Mouse (Mus musculus) lung, adult 2 months (tissue): Measurements from ENCODE around the gene Gm9833. TPM values are rescaled to one million over a fixed set of nuclear protein-coding genes. Genes with fewer than 3 reads are reported as not detected.

Source experiments
- DNase-seq: peaks from one replicate; pipeline ENCODE4 v3.0.0; 2022
- H3K4me1 ChIP-seq: fragments of 200-500 bp; 2 replicates; pipeline ENCODE4 v1.6.1; 2011; ENCODE audit warnings: low read length; ENCODE audit not compliant: control insufficient read depth, insufficient read depth
- H3K4me3 ChIP-seq: fragments of 200-500 bp; replicated peaks from 2 replicates; pipeline ENCODE3; 2011; ENCODE audit warnings: low read depth, mild to moderate bottlenecking, control low read depth, low read length; ENCODE audit errors: extremely low read depth
- CTCF ChIP-seq: fragments of 200-500 bp; IDR thresholded peaks from 2 replicates; pipeline ENCODE4 v1.5.1; 2011; ENCODE audit warnings: mild to moderate bottlenecking, low read length, control low read depth; ENCODE audit not compliant: insufficient read depth
- POLR2A ChIP-seq: fragments of 200-500 bp; IDR thresholded peaks from 2 replicates; pipeline ENCODE4 v1.6.1; 2011; ENCODE audit warnings: low read depth, mild to moderate bottlenecking, control low read depth, low read length, borderline replicate concordance; ENCODE audit errors: extremely low read depth
- WGBS: fragments of 180-500 bp; shearing (Covaris S2); methylation state at CpG from one replicate; pipeline ENCODE4 v1.1.7; 2018; 5-methylcytosine and 5-hydroxymethylcytosine counted together
- polyA plus RNA-seq: library from polyadenylated mRNA; depleted of rRNA; stranded (reverse); fragments of >200 nt; gene quantifications from 2 replicates; pipeline ENCODE4 v1.2.3, GENCODE M21; 2012

Gm9833 gene
- polyA plus RNA-seq, 1 experiment, result 0.22 TPM

DNA sequence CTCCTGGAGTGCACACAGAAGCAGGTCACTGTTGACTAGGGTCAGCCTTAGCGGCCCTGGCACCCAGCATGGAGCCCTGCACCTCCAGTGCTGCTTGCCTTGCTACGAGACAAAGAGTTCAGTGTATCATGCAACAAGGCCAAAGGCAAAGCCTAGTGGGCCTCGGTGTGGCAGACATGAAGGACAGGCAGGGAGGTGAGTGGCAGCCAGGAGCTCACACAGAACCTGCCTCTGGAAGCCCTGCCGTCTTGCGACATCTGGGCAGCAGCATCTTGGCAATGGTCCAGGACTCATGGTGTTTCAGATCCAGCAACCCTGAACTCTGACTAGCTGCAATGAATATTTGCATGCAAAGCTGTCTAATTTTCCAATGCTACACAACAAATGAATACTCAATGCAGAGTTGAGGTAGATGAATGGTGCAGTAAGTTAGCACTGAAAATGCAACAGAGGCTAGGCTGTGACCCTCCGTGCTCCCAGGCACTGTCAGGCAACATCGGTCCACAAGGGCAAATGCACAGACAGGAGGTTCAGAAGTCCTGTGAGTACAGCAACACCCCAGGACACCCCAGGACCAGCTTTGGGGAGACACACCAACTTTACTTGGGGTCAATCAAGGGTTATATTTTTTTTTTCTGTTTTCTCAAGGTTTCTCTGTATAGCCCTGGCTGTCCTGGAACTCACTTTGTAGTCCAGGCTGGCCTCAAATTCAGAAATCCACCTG lies 2.4 kb upstream of the Gm9833 start:
- no peak overlapping the region for H3K4me3 ChIP-seq
- H3K4me1 ChIP-seq, result no peaks in the 10 kb centered on the region; the same call in 1 of the 2 replicates
- TF ChIP-seq CTCF (no peak), POLR2A (no peak)
- WGBS, result 70% methylated on average over 7 of the region's 7 CpGs
- no peak for DNase-seq

DNA sequence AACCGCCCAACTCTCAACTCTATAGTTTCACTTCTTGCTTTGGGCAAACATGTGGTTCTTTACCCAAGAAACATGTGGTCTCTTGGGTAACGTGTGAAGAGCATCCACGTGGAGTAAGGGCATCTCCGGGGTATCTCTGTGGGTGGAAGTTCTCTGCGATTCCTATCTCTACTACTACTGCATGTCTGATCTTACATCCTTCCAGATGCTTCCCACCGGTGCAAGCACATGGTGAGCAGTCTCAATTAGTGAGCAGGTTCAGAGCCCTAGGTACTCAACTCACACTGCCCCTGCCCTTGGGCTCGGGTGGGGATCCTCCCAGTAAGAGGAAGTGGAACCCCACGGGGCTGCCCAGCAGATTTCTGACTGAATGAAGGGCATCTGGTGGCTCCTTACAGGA lies 399 bp upstream of the Gm9833 start:
- 83% methylated on average over 8 of the region's 8 CpGs for WGBS
- Histone ChIP-seq H3K4me1 (peaks cover 4% of the 10 kb centered on the region), H3K4me3 (no peak overlapping the region)
- TF ChIP-seq CTCF, result no peak
- no peak for TF ChIP-seq POLR2A
- DNase-seq, result no peak

DNA sequence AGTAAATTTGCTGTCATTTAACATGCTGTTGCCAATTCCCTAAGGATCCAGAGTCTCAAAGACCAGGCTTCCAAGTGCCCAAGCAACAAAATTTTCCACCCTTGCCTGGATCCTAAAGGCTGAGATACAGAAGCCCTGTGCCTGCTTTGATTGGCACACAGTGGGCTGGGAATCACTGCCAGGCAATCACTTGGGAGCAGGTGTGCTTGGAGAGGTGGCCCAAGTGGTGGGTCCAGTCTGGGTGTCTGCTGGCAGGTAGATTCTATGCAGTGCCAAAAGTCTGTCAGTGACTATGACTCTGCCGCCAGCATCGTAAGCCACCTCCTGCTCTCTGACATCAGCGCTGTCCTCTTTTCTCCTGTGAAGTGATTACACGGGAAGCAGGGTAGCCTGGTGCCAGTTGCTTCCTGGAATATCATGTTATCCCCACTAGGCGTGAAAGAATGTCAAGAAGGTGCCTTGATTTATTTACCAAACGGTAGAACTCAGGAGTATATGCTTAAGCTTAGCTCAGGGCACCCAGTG lies 3.8 kb downstream of the Gm9833 start:
- no peak for TF ChIP-seq POLR2A
- no peak for TF ChIP-seq CTCF

DNA sequence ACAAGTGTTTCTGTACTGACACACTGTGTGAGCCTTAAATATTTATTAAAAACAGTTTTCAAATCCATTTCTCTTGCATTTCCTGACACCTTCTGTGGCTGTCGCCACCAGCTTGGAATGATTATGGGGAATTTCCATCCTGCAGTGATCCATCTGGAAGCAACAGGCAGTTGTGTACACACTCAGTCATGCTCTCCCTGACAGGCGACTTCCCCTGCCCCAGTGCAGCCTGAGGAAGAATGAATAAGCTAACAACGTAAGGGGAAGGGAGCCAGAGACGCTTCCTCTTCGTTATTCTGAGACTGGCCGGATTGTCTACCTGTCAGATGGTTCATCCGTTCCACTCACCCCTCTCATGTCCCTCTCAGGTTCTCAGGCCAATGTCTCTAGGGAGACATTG lies 4.6 kb downstream of the Gm9833 start:
- Histone ChIP-seq H3K4me3 (no peak overlapping the region), H3K4me1 (peaks cover 4% of the 10 kb centered on the region; the same call in 1 of the 2 replicates)
- WGBS, result 7% methylated on average over 7 of the region's 7 CpGs
- DNase-seq, result no peak
- TF ChIP-seq CTCF (no peak), POLR2A (no peak)

More for the DNA sequence above, 3.8 kb downstream of the Gm9833 start:
- H3K4me3 ChIP-seq, result no peak overlapping the region
- DNase-seq, result no peak
- H3K4me1 ChIP-seq, result peaks cover 4% of the 10 kb centered on the region; the same call in 1 of the 2 replicates
- WGBS, result 50% methylated on average over 6 of the region's 6 CpGs

DNA sequence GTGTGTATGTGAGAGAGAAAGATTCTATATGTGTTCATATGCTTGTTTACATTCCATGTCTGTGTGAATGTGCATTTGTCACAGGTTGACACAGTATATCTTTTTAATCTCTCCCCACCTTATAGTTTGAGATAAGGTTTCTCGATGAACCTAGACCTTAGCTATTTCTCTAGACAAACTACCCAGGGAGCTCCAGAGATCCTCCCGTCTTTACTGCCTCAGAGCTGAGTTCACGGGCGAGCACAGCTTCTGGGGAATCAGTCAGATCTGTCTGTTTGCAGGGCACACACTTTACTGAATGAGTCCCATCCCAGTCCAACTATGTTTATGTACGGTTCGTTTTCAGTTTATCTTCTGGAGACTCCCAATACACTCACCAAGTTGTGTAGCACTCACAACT lies 5.0 kb downstream of the Gm9833 start:
- Histone ChIP-seq H3K4me3 (no peak overlapping the region), H3K4me1 (peaks cover 4% of the 10 kb centered on the region; the same call in 1 of the 2 replicates)
- TF ChIP-seq POLR2A, result no peak
- no peak for TF ChIP-seq CTCF
- DNase-seq, result no peak
- 38% methylated on average over 6 of the region's 6 CpGs for WGBS

DNA sequence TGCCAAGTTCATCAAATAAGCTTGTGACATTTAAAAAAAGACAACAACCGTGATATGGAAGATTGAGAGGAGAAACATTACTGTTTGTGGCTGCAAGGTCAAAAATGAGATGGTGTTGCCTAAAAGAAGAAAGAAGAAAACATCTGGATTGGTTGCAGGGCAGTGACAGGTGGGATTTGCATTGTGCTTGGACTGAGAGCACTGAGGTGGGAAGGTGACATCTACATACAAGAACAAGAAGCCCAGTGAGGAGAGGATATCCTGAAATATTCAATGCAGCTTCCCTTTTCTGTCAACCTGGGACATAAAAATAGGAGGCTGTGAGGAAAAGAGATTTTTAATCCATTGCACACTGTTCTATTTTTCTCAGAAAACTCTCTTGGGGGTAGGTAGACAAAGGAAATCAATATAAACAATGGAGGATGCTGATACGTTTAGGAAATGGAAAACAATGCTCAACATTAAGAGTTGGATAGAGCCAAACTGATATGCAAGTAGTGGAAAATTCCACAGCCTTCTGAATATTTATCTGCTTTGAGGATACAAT lies 7.2 kb downstream of the Gm9833 start:
- Histone ChIP-seq H3K4me1 (peaks cover 4% of the 10 kb centered on the region; the same call in 1 of the 2 replicates), H3K4me3 (no peak overlapping the region)
- 66% methylated on average over 2 of the region's 2 CpGs for WGBS
- TF ChIP-seq CTCF (no peak), POLR2A (no peak)
- no peak for DNase-seq

DNA sequence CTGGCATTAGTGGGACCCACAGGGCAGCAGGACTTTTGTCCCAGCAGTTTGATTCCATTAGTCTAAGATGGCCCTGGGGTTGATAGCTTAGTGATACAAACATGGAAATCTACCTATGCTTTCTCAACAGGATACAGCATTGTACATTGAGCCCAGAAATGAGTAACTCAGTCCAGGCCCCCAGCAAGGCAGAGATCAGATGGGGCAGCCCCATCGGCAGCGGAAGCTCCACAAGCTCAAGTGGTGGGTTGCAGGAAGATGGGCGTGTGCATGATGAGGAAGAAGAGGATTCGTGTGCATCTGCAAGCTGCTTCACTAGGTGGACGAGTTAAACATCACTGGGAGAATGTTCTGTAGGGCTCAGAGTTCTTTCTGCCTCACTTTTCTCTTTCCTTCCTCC lies 11.8 kb downstream of the Gm9833 start:
- no peak overlapping the region for H3K4me3 ChIP-seq
- 89% methylated on average over 5 of the region's 5 CpGs for WGBS
- TF ChIP-seq POLR2A (no peak), CTCF (no peak)
- H3K4me1 ChIP-seq, result no peaks in the 10 kb centered on the region
- no peak for DNase-seq

DNA sequence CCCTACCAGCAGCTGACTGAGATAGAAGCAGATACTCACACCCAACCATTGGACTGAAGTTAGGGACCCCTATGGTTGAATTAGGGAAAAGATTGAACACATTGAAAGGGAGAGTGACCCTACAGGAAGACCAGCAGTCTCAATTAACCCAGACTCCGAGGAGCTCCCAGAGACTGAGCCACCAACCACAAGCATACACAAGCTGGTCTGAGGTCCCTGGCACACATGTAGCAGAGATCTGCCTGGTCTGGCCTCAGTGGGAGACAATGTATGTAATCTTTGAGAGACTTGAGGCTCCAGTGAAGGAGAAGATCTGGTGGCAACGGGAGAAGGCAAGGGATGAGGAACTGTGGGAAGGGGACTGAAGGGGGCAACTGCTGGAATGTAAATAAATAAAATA lies 23.7 kb downstream of the Gm9833 start:
- no peak for TF ChIP-seq POLR2A
- TF ChIP-seq CTCF, result no peak
- no peak overlapping the region for H3K4me3 ChIP-seq
- WGBS, result 88% methylated on average over 2 of the region's 2 CpGs
- no peaks in the 10 kb centered on the region for H3K4me1 ChIP-seq
- DNase-seq, result no peak

DNA sequence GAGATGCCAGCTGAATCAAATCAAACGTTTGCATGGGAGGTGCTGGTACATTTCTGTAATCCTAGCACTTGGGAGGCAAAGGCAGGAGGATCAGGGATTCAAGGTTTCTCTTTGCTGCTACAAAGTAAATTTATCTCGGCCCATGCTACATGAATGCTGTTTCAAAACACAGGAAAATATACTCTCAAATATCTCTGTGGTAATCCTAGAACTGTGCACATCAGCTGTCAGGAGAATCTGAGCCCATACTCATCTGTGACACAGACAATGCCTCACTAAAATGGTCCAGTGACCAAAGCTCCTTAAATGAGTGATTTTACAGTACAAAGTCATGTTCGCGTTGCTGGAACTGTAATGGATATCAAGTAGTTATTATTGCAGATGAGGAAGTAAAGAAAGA lies 24.3 kb downstream of the Gm9833 start:
- Histone ChIP-seq H3K4me1 (no peaks in the 10 kb centered on the region), H3K4me3 (no peak overlapping the region)
- WGBS, result 70% methylated on average over 4 of the region's 4 CpGs
- TF ChIP-seq POLR2A, result no peak
- no peak for TF ChIP-seq CTCF
- DNase-seq, result no peak

DNA sequence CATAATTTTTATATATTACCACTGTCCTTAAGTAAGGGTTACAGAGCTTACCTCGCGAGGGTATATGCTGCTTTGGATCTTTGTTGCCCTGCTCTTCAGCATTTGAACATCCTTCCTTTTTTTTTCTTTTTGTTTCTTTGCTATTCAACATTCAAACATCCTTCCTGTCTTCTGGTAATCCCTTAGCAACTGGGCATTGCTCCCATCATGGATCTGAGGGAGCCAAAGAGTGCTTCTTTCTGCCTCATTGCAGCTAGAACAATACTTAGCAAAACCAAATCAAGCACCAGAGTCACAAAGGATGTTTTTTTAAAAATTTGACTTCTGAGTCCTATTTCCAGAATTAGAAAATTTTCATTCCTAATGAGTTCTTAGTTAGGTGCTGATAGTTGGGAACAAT lies 24.8 kb downstream of the Gm9833 start:
- DNase-seq, result no peak
- Histone ChIP-seq H3K4me1 (no peaks in the 10 kb centered on the region), H3K4me3 (no peak overlapping the region)
- no peak for TF ChIP-seq POLR2A
- TF ChIP-seq CTCF, result no peak
- 89% methylated on average over 2 of the region's 2 CpGs for WGBS
